Mouse (Mus musculus) neural tube, embryonic 14.5 days (tissue): ENCODE results near the gene Calhm2. TPM values are rescaled to one million over a fixed set of nuclear protein-coding genes. Genes with fewer than 3 reads are reported as not detected.
"Not testable (repeated sequence)": the region's sequence is repeated elsewhere in the genome, so short reads cannot be mapped to it uniquely, and the experiment has no call there.

Experiments used
- ATAC-seq: fragments of 200-750 bp; cut with Nextera tagmentation; 2 replicates; pipeline ENCODE4 v1.8.0; 2017; ENCODE audit warnings: low read depth, mild to moderate bottlenecking, moderate TSS enrichment, moderate library complexity
- H3K27ac ChIP-seq: fragments of 300-500 bp; sonication (generic); 2 replicates; pipeline ENCODE4 v1.5.1; 2014; ENCODE audit warnings: low read depth, mild to moderate bottlenecking, control low read depth, low read length, moderate library complexity, mixed read lengths
- H3K27me3 ChIP-seq: fragments of 300-500 bp; sonication (generic); 2 replicates; pipeline ENCODE4 v1.6.1; 2014; ENCODE audit warnings: low read length; ENCODE audit not compliant: control insufficient read depth, insufficient read depth
- H3K36me3 ChIP-seq: fragments of 300-500 bp; sonication (generic); 2 replicates; pipeline ENCODE4 v1.6.1; 2014; ENCODE audit warnings: low read length, mixed read lengths; ENCODE audit not compliant: control insufficient read depth, insufficient read depth
- H3K4me1 ChIP-seq: fragments of 300-500 bp; sonication (generic); 2 replicates; pipeline ENCODE4 v1.6.1; 2014; ENCODE audit warnings: low read length; ENCODE audit not compliant: control insufficient read depth, insufficient read depth
- H3K4me2 ChIP-seq: fragments of 300-500 bp; sonication (generic); 2 replicates; pipeline ENCODE4 v1.6.1; 2014; ENCODE audit warnings: mild to moderate bottlenecking, low read depth, low read length, control low read depth
- H3K4me3 ChIP-seq: fragments of 300-500 bp; sonication (generic); 2 replicates; pipeline ENCODE4 v1.5.1; 2014; ENCODE audit warnings: low read depth, low read length, control low read depth, mixed read lengths
- H3K9ac ChIP-seq: fragments of 300-500 bp; sonication (generic); replicated peaks from 2 replicates; pipeline ENCODE4 v1.6.1; 2014; ENCODE audit warnings: low read depth, mild to moderate bottlenecking, control low read depth, low read length, mixed read lengths
- H3K9me3 ChIP-seq: fragments of 300-500 bp; sonication (generic); 2 replicates; pipeline ENCODE4 v1.6.1; 2016; ENCODE audit warnings: low read length; ENCODE audit not compliant: control insufficient read depth
- WGBS: fragments of 180-500 bp; shearing (Covaris S2); extraction: QIAGEN DNeasy Blood & Tissue Kit; methylation state at CpG from one replicate; pipeline ENCODE4 v1.1.7; 2014; 5-methylcytosine and 5-hydroxymethylcytosine counted together
- polyA plus RNA-seq: library from polyadenylated mRNA; unstranded; fragments of >200 nt; fragmentation: Nextera tagmentation; extraction: Ambion mirVana; gene quantifications from 2 replicates; pipeline ENCODE4 v1.2.1, GENCODE M21; 2014

Gene Calhm2
- polyA plus RNA-seq, 1 experiment from 2014 or later, result 0.28 TPM

GRCm38 (mm10) chr19:47157664-47158063, 19.6 kb upstream of the Calhm2 start, which contains the start of gene Calhm3:
TSS of gene Calhm3 (minus strand) at chr19:47157764.
- H3K4me1 ChIP-seq, result no peaks in the 10 kb centered on the region
- no peak within 1 kb of the TSS for H3K4me3 ChIP-seq
- H3K27me3 ChIP-seq, result no peaks in the 10 kb centered on the region
- no peak for ATAC-seq
- no peaks in the 10 kb centered on the region for H3K9me3 ChIP-seq
- H3K4me2 ChIP-seq, result no peak within 1 kb of the TSS
- H3K9ac ChIP-seq, result no peak within 1 kb of the TSS
- H3K27ac ChIP-seq, result no peak within 1 kb of the TSS
- WGBS, result 81% methylated on average over 11 of the region's 11 CpGs
- H3K36me3 ChIP-seq, result no peaks in the 10 kb centered on the region

- Histone ChIP-seq H3K27me3 (0 out of 2 replicates have a peak, but pooled peaks cover 2% of the 10 kb centered on the region), H3K9ac (no peak overlapping the region), H3K4me3 (no peak overlapping the region), H3K4me1 (no peaks in the 10 kb centered on the region), H3K4me2 (no peak overlapping the region), H3K27ac (no peak overlapping the region), H3K36me3 (no peaks in the 10 kb centered on the region), H3K9me3 (no peaks in the 10 kb centered on the region)
- ATAC-seq, result no peak
- WGBS, result 89% methylated on average over 7 of the region's 7 CpGs
Observed at GRCm38 (mm10) chr19:47153767-47154166, 15.7 kb upstream of the Calhm2 start.

DNA sequence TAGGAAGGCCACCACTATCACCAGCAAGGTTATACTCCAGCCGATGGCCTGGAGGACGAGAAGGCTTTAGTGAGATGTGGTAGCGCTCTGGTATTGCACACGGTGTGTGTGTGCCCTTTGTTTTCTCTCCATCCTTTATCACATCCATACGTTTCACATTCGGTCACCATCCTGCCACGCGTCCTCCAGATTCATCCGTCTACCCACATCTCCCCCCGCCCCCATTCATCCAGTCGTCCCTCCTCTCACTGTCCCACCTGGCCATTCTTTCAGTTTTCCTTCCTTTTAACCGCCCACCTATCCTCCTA, 13.9 kb upstream of the Calhm2 start:
- peak overlapping the region; percentile 40 for H3K4me2 ChIP-seq
- H3K27ac ChIP-seq, result no peak overlapping the region
- H3K9me3 ChIP-seq, result no peaks in the 10 kb centered on the region
- 0 out of 2 replicates have a peak, but pooled peaks cover 2% of the 10 kb centered on the region for H3K27me3 ChIP-seq
- WGBS, result 61% methylated on average over 12 of the region's 12 CpGs
- peak overlapping the region; percentile 18; the same call in 1 of the 2 replicates for H3K9ac ChIP-seq
- H3K4me1 ChIP-seq, result no peaks in the 10 kb centered on the region
- peak overlapping the region; percentile 22; the same call in 1 of the 2 replicates for H3K4me3 ChIP-seq
- H3K36me3 ChIP-seq, result no peaks in the 10 kb centered on the region
- ATAC-seq, result peak; percentile 21; the same call in 1 of the 2 replicates

DNA sequence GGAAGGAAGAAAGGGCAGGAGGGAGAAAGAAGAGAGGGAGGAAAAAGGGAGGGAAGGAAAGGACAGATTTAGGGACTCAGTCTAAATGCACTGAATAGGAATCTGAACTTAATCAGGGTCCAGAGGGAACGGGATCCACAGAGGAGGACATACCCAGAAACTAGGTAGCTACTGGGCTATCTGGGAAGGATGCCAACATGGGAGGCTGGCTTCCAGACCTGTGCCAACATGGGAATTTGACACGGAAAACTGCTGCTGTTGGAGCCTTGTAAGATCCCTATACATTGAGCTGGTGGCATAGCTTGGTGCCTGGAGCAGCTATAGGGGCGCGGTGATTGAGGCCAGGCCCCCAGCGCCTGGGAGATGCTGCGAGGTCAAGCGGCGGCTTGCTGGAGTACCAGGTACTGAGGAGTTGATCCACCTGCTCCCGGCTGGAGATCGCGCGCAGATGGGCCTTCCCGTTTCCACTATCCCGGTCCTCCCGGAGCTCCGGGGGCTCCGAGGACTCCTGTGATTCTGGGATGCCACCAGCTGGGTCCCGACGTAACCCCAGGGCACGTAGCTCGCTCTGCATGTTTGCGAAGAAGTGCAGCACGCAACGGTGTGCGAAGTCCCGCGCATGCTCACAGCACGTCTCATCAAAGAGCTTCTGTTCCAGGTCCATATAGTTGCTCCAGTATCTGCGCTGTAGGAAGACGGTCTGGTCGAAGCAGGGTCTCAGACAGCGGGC, 13.4 kb upstream of the Calhm2 start:
- H3K36me3 ChIP-seq, result no peaks in the 10 kb centered on the region
- no peaks in the 10 kb centered on the region for H3K4me1 ChIP-seq
- H3K27me3 ChIP-seq, result 0 out of 2 replicates have a peak, but pooled peaks cover 2% of the 10 kb centered on the region
- peak overlapping the region; percentile 40 for H3K4me2 ChIP-seq
- no peaks in the 10 kb centered on the region for H3K9me3 ChIP-seq
- peak overlapping the region; percentile 18; the same call in 1 of the 2 replicates for H3K9ac ChIP-seq
- H3K27ac ChIP-seq, result no peak overlapping the region
- peak; percentile 38 for ATAC-seq
- peak overlapping the region; percentile 22 for H3K4me3 ChIP-seq
- 23% methylated on average over 32 of the region's 32 CpGs for WGBS

- WGBS, result 63% methylated on average over 4 of the region's 4 CpGs
- H3K4me2 ChIP-seq, result no peak overlapping the region
Observed at GRCm38 (mm10) chr19:47149854-47150253, 11.8 kb upstream of the Calhm2 start.

GRCm38 (mm10) chr19:47148267-47148847, 10.3 kb upstream of the Calhm2 start:
- H3K36me3 ChIP-seq, result no peaks in the 10 kb centered on the region
- WGBS, result 82% methylated on average over 5 of the region's 5 CpGs
- H3K9me3 ChIP-seq, result no peaks in the 10 kb centered on the region
- H3K9ac ChIP-seq, result no peak overlapping the region
- no peak overlapping the region for H3K27ac ChIP-seq
- H3K4me2 ChIP-seq, result no peak overlapping the region
- 0 out of 2 replicates have a peak, but pooled peaks cover 2% of the 10 kb centered on the region for H3K27me3 ChIP-seq
- H3K4me3 ChIP-seq, result no peak overlapping the region
- H3K4me1 ChIP-seq, result no peaks in the 10 kb centered on the region
- ATAC-seq, result no peak

More at GRCm38 (mm10) chr19:47149854-47150253, 11.8 kb upstream of the Calhm2 start:
- Histone ChIP-seq H3K36me3 (no peaks in the 10 kb centered on the region), H3K27me3 (0 out of 2 replicates have a peak, but pooled peaks cover 2% of the 10 kb centered on the region), H3K9ac (no peak overlapping the region), H3K9me3 (no peaks in the 10 kb centered on the region), H3K4me3 (no peak overlapping the region), H3K4me1 (no peaks in the 10 kb centered on the region), H3K27ac (no peak overlapping the region)
- no peak for ATAC-seq

- Histone ChIP-seq H3K36me3 (no peaks in the 10 kb centered on the region), H3K4me1 (no peaks in the 10 kb centered on the region), H3K9me3 (no peaks in the 10 kb centered on the region), H3K27ac (no peak within 1 kb of the TSS), H3K9ac (no peak within 1 kb of the TSS), H3K27me3 (no peaks in the 10 kb centered on the region), H3K4me3 (no peak within 1 kb of the TSS), H3K4me2 (no peak within 1 kb of the TSS)
- no peak for ATAC-seq
- 94% methylated on average over 6 of the region's 6 CpGs for WGBS
Observed at GRCm38 (mm10) chr19:47144154-47144553, 6.1 kb upstream of the Calhm2 start, which contains the start of gene Calhm1. TSS of gene Calhm1 (minus strand) at chr19:47144254.

- WGBS, result 77% methylated on average over 6 of the region's 6 CpGs
- Histone ChIP-seq H3K27me3 (no peaks in the 10 kb centered on the region; the same call in 1 of the 2 replicates), H3K4me3 (no peak overlapping the region), H3K27ac (no peak overlapping the region), H3K9me3 (no peaks in the 10 kb centered on the region), H3K9ac (no peak overlapping the region), H3K36me3 (no peaks in the 10 kb centered on the region), H3K4me1 (peaks cover 4% of the 10 kb centered on the region; the same call in 1 of the 2 replicates), H3K4me2 (no peak overlapping the region)
- ATAC-seq, result no peak
Observed at GRCm38 (mm10) chr19:47142438-47142837, 4.3 kb upstream of the Calhm2 start.

- not testable (repeated sequence) for ATAC-seq, H3K4me2 ChIP-seq, H3K4me3 ChIP-seq, H3K27me3 ChIP-seq, H3K36me3 ChIP-seq, H3K9ac ChIP-seq, H3K27ac ChIP-seq, H3K9me3 ChIP-seq, H3K4me1 ChIP-seq
- WGBS, result 27% methylated on average over 7 of the region's 7 CpGs
Observed at GRCm38 (mm10) chr19:47139611-47140010, 1.5 kb upstream of the Calhm2 start.
